9 mouse cellular contexts compared by ENCODE assay signal in the genomic region with DNA sequence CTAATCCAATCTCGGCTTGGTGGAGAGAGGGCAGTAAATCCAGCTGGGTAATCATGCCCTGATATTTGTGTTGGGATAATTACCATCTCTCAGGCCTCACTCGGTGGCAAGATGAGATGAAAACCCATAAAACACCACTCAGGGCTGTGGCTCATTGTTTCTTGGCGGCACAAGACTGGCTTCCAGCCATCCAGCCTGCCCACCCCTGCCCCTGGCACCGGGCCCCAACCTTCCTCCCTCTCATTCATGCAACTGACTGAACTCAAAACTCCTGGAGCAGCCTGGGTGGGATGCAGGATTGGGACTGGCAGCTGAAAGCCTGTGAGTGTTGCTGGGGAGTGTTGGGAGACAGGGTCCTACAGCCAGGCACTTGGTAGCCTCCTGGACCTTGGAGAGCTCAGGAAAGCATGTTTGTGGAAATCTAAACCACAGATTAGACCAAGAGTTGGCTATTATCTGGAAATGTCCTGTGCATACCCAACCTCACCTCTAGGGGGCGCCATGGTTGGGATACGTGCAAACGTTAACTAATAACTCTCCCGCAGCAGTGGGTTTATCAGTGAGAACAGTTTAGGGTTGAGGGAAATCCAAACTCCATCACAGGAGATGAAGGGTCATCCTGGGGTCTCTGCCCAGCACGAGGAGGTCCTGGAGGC.
DNase-seq lines count a peak whose midpoint lies in the region; ATAC-seq and TF ChIP-seq lines count a peak whose summit lies in the region.
"Had no signal": no experiment of that assay in that cellular context is flagged by ENCODE, and none has a peak within 500 bp of the region (broad histone marks: within the 10 kb centered on the region; RNA-seq: fewer than 3 reads in every experiment).

No protein-coding gene starts in this region.

- H3K36me3 ChIP-seq in intestine, postnatal 0 days (ENCODE audit: control insufficient read depth, insufficient read depth) = no peaks in the 10 kb centered on the region
- H3K36me3 ChIP-seq in intestine, embryonic 16.5 days (ENCODE audit: control insufficient read depth, insufficient read depth, low read length) = no peaks in the 10 kb centered on the region
- H3K36me3 ChIP-seq in neural tube, embryonic 13.5 days = no peaks in the 10 kb centered on the region
- H3K36me3 ChIP-seq: midbrain, embryonic 12.5 days had no signal

- WGBS in intestine, postnatal 0 days = 52% methylated on average over 9 of the region's 9 CpGs
- WGBS in intestine, embryonic 16.5 days = 46% methylated on average over 9 of the region's 9 CpGs
- WGBS in neural tube, embryonic 13.5 days = 32% methylated on average over 9 of the region's 9 CpGs

- no peak overlapping the region for H3K4me2 ChIP-seq in intestine, postnatal 0 days (replicated peaks; ENCODE audit: low read depth)
- no peak overlapping the region for H3K4me2 ChIP-seq in intestine, embryonic 16.5 days (ENCODE audit: low read depth, low read length)
- no peak overlapping the region for H3K4me2 ChIP-seq in neural tube, embryonic 13.5 days
- H3K4me2 ChIP-seq: midbrain, embryonic 12.5 days had no signal

- TF ChIP-seq CTCF in intestine, postnatal 0 days (IDR thresholded peaks at IDR 0.05; ENCODE audit: low read depth) = peak; percentile 55
- peak; percentile 55; the same call in 1 of the 2 replicates for TF ChIP-seq CTCF in bone marrow macrophage, adult 2 months (IDR thresholded peaks at IDR 0.05; ENCODE audit: low read depth, low read length)

- no peak overlapping the region for H3K27ac ChIP-seq in intestine, postnatal 0 days (ENCODE audit: low read depth, low read length)
- no peak overlapping the region for H3K27ac ChIP-seq in intestine, embryonic 16.5 days (ENCODE audit: low read length)
- H3K27ac ChIP-seq in neural tube, embryonic 13.5 days (replicated peaks) = peak overlapping the region; percentile 24; the same call in 1 of the 2 replicates
- H3K27ac ChIP-seq in bone marrow macrophage, adult 2 months (ENCODE audit: insufficient read depth, low read depth, low read length) = no peak overlapping the region
- H3K27ac ChIP-seq: midbrain, embryonic 12.5 days had no signal

- ATAC-seq in intestine, postnatal 0 days = no peak
- ATAC-seq in intestine, embryonic 16.5 days = no peak
- ATAC-seq in neural tube, embryonic 13.5 days (ENCODE audit: low read depth) = peak; percentile 52; the same call in 1 of the 2 replicates

- no peaks in the 10 kb centered on the region for H3K4me1 ChIP-seq in intestine, postnatal 0 days (replicated peaks; ENCODE audit: control insufficient read depth, insufficient read depth, low read length)
- H3K4me1 ChIP-seq in intestine, embryonic 16.5 days (ENCODE audit: control insufficient read depth, insufficient read depth, low read length) = no peaks in the 10 kb centered on the region
- peaks cover 16% of the 10 kb centered on the region for H3K4me1 ChIP-seq in neural tube, embryonic 13.5 days (replicated peaks)
- no peaks in the 10 kb centered on the region for H3K4me1 ChIP-seq in bone marrow macrophage, adult 2 months (ENCODE audit: control insufficient read depth, insufficient read depth, low read length)
- H3K4me1 ChIP-seq: midbrain, embryonic 12.5 days had no signal

- H3K9ac ChIP-seq in intestine, postnatal 0 days (ENCODE audit: low read depth, low read length) = no peak overlapping the region
- no peak overlapping the region for H3K9ac ChIP-seq in intestine, embryonic 16.5 days (ENCODE audit: low read depth, low read length)
- no peak overlapping the region for H3K9ac ChIP-seq in neural tube, embryonic 13.5 days
- H3K9ac ChIP-seq: midbrain, embryonic 12.5 days had no signal

- no peaks in the 10 kb centered on the region for H3K27me3 ChIP-seq in intestine, postnatal 0 days (replicated peaks; ENCODE audit: control insufficient read depth, insufficient read depth, low read length)
- H3K27me3 ChIP-seq in intestine, embryonic 16.5 days (replicated peaks; ENCODE audit: control insufficient read depth, insufficient read depth, low read length) = no peaks in the 10 kb centered on the region
- H3K27me3 ChIP-seq in neural tube, embryonic 13.5 days = no peaks in the 10 kb centered on the region
- H3K27me3 ChIP-seq: midbrain, embryonic 12.5 days had no signal

- no peak overlapping the region for H3K4me3 ChIP-seq in intestine, postnatal 0 days (ENCODE audit: low read depth, low read length)
- no peak overlapping the region for H3K4me3 ChIP-seq in intestine, embryonic 16.5 days (ENCODE audit: low read length)
- H3K4me3 ChIP-seq in neural tube, embryonic 13.5 days = no peak overlapping the region
- no peak overlapping the region for H3K4me3 ChIP-seq in bone marrow macrophage, adult 2 months (ENCODE audit: insufficient read depth, low read length)
- H3K4me3 ChIP-seq: midbrain, embryonic 12.5 days had no signal

- DNase-seq in neural tube, embryonic 10.5 days (ENCODE audit: extremely low spot score, low spot score) = no peak
- peak; percentile 43 for DNase-seq in retina, postnatal 1 day
- no peak for DNase-seq in lung, postnatal 14 days
- DNase-seq: heart, adult 18-20 months had no signal

- no peak for TF ChIP-seq POLR2A in bone marrow macrophage, adult 2 months (IDR thresholded peaks at IDR 0.05; ENCODE audit: borderline replicate concordance, low read depth, low read length)

- no peaks in the 10 kb centered on the region for H3K9me3 ChIP-seq in intestine, postnatal 0 days (ENCODE audit: control insufficient read depth)
- no peaks in the 10 kb centered on the region for H3K9me3 ChIP-seq in intestine, embryonic 16.5 days (ENCODE audit: control insufficient read depth, low read length)
- H3K9me3 ChIP-seq in neural tube, embryonic 13.5 days = no peaks in the 10 kb centered on the region
- H3K9me3 ChIP-seq: midbrain, embryonic 12.5 days had no signal
